Mouse (Mus musculus) forebrain, embryonic 16.5 days (tissue): Measurements from ENCODE around the gene Srrm3. TPM values are rescaled to one million over a fixed set of nuclear protein-coding genes. Genes with fewer than 3 reads are reported as not detected.
A peak's percentile ranks its signal among the peaks of the same experiment; 100 is the strongest.

Experiments
- ATAC-seq: fragments of 200-750 bp; cut with Nextera tagmentation; 2 replicates; pipeline ENCODE4 v1.8.0; 2017; ENCODE audit warnings: mild to moderate bottlenecking, moderate library complexity
- H3K27ac ChIP-seq: fragments of 300-500 bp; sonication (generic); 2 replicates; pipeline ENCODE4 v1.5.1; 2014; ENCODE audit warnings: low read length, control low read depth
- H3K27me3 ChIP-seq: fragments of 300-500 bp; sonication (generic); replicated peaks from 2 replicates; pipeline ENCODE4 v1.6.1; 2014; ENCODE audit warnings: low read length; ENCODE audit not compliant: control insufficient read depth, insufficient read depth
- H3K36me3 ChIP-seq: fragments of 300-500 bp; sonication (generic); 2 replicates; pipeline ENCODE4 v1.6.1; 2014; ENCODE audit not compliant: control insufficient read depth, insufficient read depth
- H3K4me1 ChIP-seq: fragments of 300-500 bp; sonication (generic); replicated peaks from 2 replicates; pipeline ENCODE4 v1.6.1; 2014; ENCODE audit warnings: low read length; ENCODE audit not compliant: control insufficient read depth, insufficient read depth
- H3K4me2 ChIP-seq: fragments of 300-500 bp; sonication (generic); 2 replicates; pipeline ENCODE4 v1.6.1; 2014; ENCODE audit warnings: mild to moderate bottlenecking, low read length, control low read depth
- H3K4me3 ChIP-seq: fragments of 300-500 bp; sonication (generic); replicated peaks from 2 replicates; pipeline ENCODE4 v1.5.1; 2014; ENCODE audit warnings: mild to moderate bottlenecking, low read length, control low read depth
- H3K9ac ChIP-seq: fragments of 300-500 bp; sonication (generic); replicated peaks from 2 replicates; pipeline ENCODE4 v1.6.1; 2014; ENCODE audit warnings: low read depth, low read length, control low read depth
- H3K9me3 ChIP-seq: fragments of 300-500 bp; sonication (generic); 2 replicates; pipeline ENCODE4 v1.6.1; 2016; ENCODE audit warnings: low read length; ENCODE audit not compliant: control insufficient read depth
- WGBS: fragments of 180-500 bp; shearing (Covaris S2); extraction: QIAGEN DNeasy Blood & Tissue Kit; methylation state at CpG from one replicate; pipeline ENCODE4 v1.1.7; 2014; 5-methylcytosine and 5-hydroxymethylcytosine counted together
- polyA plus RNA-seq: library from polyadenylated mRNA; unstranded; fragments of >200 nt; fragmentation: Nextera tagmentation; extraction: Ambion mirVana; gene quantifications from 2 replicates; pipeline ENCODE4 v1.2.1, GENCODE M21; 2015

Srrm3 gene
- polyA plus RNA-seq, 1 experiment from 2014 or later, result 60.9 TPM

GRCm38 (mm10) chr5:135804735-135805134 is 2.0 kb upstream of the Srrm3 start:
- 62% methylated on average over 2 of the region's 2 CpGs for WGBS
- no peak for ATAC-seq
- Histone ChIP-seq H3K4me2 (no peak overlapping the region), H3K27ac (no peak overlapping the region), H3K9ac (no peak overlapping the region), H3K4me1 (peaks cover 21% of the 10 kb centered on the region), H3K4me3 (no peak overlapping the region), H3K36me3 (no peaks in the 10 kb centered on the region), H3K27me3 (no peaks in the 10 kb centered on the region), H3K9me3 (no peaks in the 10 kb centered on the region)

- Histone ChIP-seq H3K27me3 (no peaks in the 10 kb centered on the region), H3K4me1 (peaks cover 16% of the 10 kb centered on the region), H3K4me3 (peak overlapping the region; percentile 69), H3K9me3 (no peaks in the 10 kb centered on the region), H3K4me2 (peak overlapping the region; percentile 74), H3K9ac (peak overlapping the region; percentile 97), H3K27ac (no peak overlapping the region), H3K36me3 (no peaks in the 10 kb centered on the region)
- 44% methylated on average over 3 of the region's 3 CpGs for WGBS
- ATAC-seq, result no peak
These were observed 560 bp downstream of the Srrm3 start for GRCm38 (mm10) chr5:135807263-135807637.

GRCm38 (mm10) chr5:135812991-135813390 is 6.3 kb downstream of the Srrm3 start:
- H3K27me3 ChIP-seq, result no peaks in the 10 kb centered on the region
- no peak overlapping the region for H3K4me3 ChIP-seq
- WGBS, result 39% methylated on average over 5 of the region's 5 CpGs
- H3K4me1 ChIP-seq, result peaks cover 15% of the 10 kb centered on the region
- H3K9me3 ChIP-seq, result no peaks in the 10 kb centered on the region
- H3K36me3 ChIP-seq, result no peaks in the 10 kb centered on the region
- peak overlapping the region; percentile 56 for H3K27ac ChIP-seq
- H3K9ac ChIP-seq, result no peak overlapping the region
- no peak overlapping the region for H3K4me2 ChIP-seq
- ATAC-seq, result peak; percentile 87

GRCm38 (mm10) chr5:135818491-135818890 is 11.8 kb downstream of the Srrm3 start:
- Histone ChIP-seq H3K4me3 (no peak overlapping the region), H3K36me3 (no peaks in the 10 kb centered on the region), H3K4me2 (no peak overlapping the region), H3K4me1 (peaks cover 10% of the 10 kb centered on the region), H3K9me3 (no peaks in the 10 kb centered on the region), H3K27me3 (no peaks in the 10 kb centered on the region), H3K9ac (no peak overlapping the region), H3K27ac (no peak overlapping the region)
- ATAC-seq, result no peak
- 49% methylated on average over 7 of the region's 7 CpGs for WGBS

- H3K4me1 ChIP-seq, result peaks cover 9% of the 10 kb centered on the region
- 17% methylated on average over 7 of the region's 7 CpGs for WGBS
- ATAC-seq, result peak; percentile 70
- no peaks in the 10 kb centered on the region for H3K36me3 ChIP-seq
- H3K4me2 ChIP-seq, result no peak overlapping the region
- no peak overlapping the region for H3K9ac ChIP-seq
- peak overlapping the region; percentile 16; the same call in 1 of the 2 replicates for H3K27ac ChIP-seq
- H3K9me3 ChIP-seq, result no peaks in the 10 kb centered on the region
- no peak overlapping the region for H3K4me3 ChIP-seq
- no peaks in the 10 kb centered on the region for H3K27me3 ChIP-seq
These were observed 15.7 kb downstream of the Srrm3 start for GRCm38 (mm10) chr5:135822316-135822944.

- no peak overlapping the region for H3K27ac ChIP-seq
These were observed 17.8 kb downstream of the Srrm3 start for GRCm38 (mm10) chr5:135824517-135824916.

GRCm38 (mm10) chr5:135826225-135826624 is 19.5 kb downstream of the Srrm3 start:
- Histone ChIP-seq H3K4me3 (no peak overlapping the region), H3K9ac (no peak overlapping the region), H3K27me3 (no peaks in the 10 kb centered on the region), H3K4me1 (peaks cover 9% of the 10 kb centered on the region), H3K4me2 (no peak overlapping the region), H3K27ac (no peak overlapping the region), H3K36me3 (no peaks in the 10 kb centered on the region), H3K9me3 (no peaks in the 10 kb centered on the region)
- 41% methylated on average over 6 of the region's 6 CpGs for WGBS
- ATAC-seq, result no peak

More at GRCm38 (mm10) chr5:135824517-135824916, 17.8 kb downstream of the Srrm3 start:
- Histone ChIP-seq H3K4me1 (peaks cover 9% of the 10 kb centered on the region), H3K27me3 (no peaks in the 10 kb centered on the region), H3K4me3 (no peak overlapping the region), H3K9me3 (no peaks in the 10 kb centered on the region), H3K36me3 (no peaks in the 10 kb centered on the region), H3K4me2 (no peak overlapping the region), H3K9ac (no peak overlapping the region)
- 53% methylated on average over 3 of the region's 3 CpGs for WGBS
- ATAC-seq, result no peak

- H3K27ac ChIP-seq, result no peak overlapping the region
- no peak overlapping the region for H3K9ac ChIP-seq
- H3K4me2 ChIP-seq, result no peak overlapping the region
- no peak overlapping the region for H3K4me3 ChIP-seq
- no peak for ATAC-seq
- no peaks in the 10 kb centered on the region for H3K36me3 ChIP-seq
- H3K4me1 ChIP-seq, result peaks cover 9% of the 10 kb centered on the region
- no peaks in the 10 kb centered on the region for H3K9me3 ChIP-seq
- no peaks in the 10 kb centered on the region for H3K27me3 ChIP-seq
- WGBS, result 92% methylated on average over 8 of the region's 8 CpGs
These were observed 22.7 kb downstream of the Srrm3 start for GRCm38 (mm10) chr5:135829381-135829780.

- Histone ChIP-seq H3K4me1 (peaks cover 25% of the 10 kb centered on the region), H3K4me2 (no peak overlapping the region; the same call in none of the 2 replicates), H3K9ac (no peak overlapping the region), H3K27ac (peak overlapping the region; percentile 67), H3K9me3 (no peaks in the 10 kb centered on the region), H3K27me3 (no peaks in the 10 kb centered on the region), H3K36me3 (no peaks in the 10 kb centered on the region), H3K4me3 (no peak overlapping the region)
- WGBS, result 19% methylated on average over 4 of the region's 4 CpGs
- 0 out of 2 replicates have a peak, but pooled peaks have one; percentile 27 for ATAC-seq
These were observed 26.0 kb downstream of the Srrm3 start for GRCm38 (mm10) chr5:135832729-135833128.
